Mouse (Mus musculus) limb, embryonic 10.5 days (tissue): ENCODE results near the gene Scrn2. TPM values are rescaled to one million over a fixed set of nuclear protein-coding genes. Genes with fewer than 3 reads are reported as not detected.
A peak's percentile ranks its signal among the peaks of the same experiment; 100 is the strongest.

Experiments
- DNase-seq: peaks from one replicate; pipeline ENCODE4 v3.0.0-alpha.2; 2017; ENCODE audit warnings: low spot score
- H3K27ac ChIP-seq: fragments of 300-500 bp; sonication (generic); 2 replicates; pipeline ENCODE4 v1.5.1; 2016; ENCODE audit warnings: mild to moderate bottlenecking
- H3K27me3 ChIP-seq: fragments of 300-500 bp; sonication (generic); 2 replicates; pipeline ENCODE4 v1.6.1; 2016; ENCODE audit warnings: low read depth, mild to moderate bottlenecking; ENCODE audit not compliant: poor library complexity, severe bottlenecking
- H3K36me3 ChIP-seq: fragments of 300-500 bp; sonication (generic); 2 replicates; pipeline ENCODE4 v1.6.1; 2016; ENCODE audit warnings: mild to moderate bottlenecking, moderate library complexity
- H3K4me1 ChIP-seq: fragments of 300-500 bp; sonication (generic); 2 replicates; pipeline ENCODE4 v1.6.1; 2016
- H3K4me3 ChIP-seq: fragments of 300-500 bp; sonication (generic); 2 replicates; pipeline ENCODE4 v1.5.1; 2016; ENCODE audit warnings: mild to moderate bottlenecking, moderate library complexity
- H3K9me3 ChIP-seq: fragments of 300-500 bp; sonication (generic); replicated peaks from 2 replicates; pipeline ENCODE4 v1.6.1; 2016; ENCODE audit warnings: mild to moderate bottlenecking
- WGBS: fragments of 180-500 bp; shearing (Covaris S2); methylation state at CpG from one replicate; pipeline ENCODE4 v1.1.7; 2016; 5-methylcytosine and 5-hydroxymethylcytosine counted together
- polyA plus RNA-seq: library from polyadenylated mRNA; unstranded; fragments of >200 nt; fragmentation: Nextera tagmentation; extraction: Ambion mirVana; gene quantifications from 2 replicates; pipeline ENCODE4 v1.2.1, GENCODE M21; 2016

The Scrn2 gene
- polyA plus RNA-seq, 1 experiment from 2014 or later = 47.5 TPM

DNA sequence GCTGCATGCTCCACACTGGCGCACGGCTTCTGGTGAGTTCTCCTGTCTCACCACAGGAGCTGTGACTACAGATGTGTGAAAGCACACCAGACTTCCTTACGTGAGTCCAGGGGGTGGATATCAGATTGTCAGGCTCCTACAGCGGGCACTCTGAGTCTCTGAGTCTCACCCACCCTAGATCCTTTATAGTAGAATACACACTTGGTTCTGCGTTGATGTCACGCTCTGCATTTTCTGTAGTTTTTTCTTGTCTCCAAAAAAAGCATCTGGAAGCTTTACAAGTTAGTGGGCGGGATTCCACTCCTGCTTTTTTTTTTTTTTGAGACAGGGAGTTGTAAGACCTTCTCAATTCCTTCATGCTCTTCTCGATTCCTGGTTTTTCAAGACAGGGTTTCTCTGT is 15.2 kb downstream of the Scrn2 start:
- H3K9me3 ChIP-seq = no peaks in the 10 kb centered on the region
- H3K27ac ChIP-seq = no peak overlapping the region
- no peak for DNase-seq
- 95% methylated on average over 8 of the region's 8 CpGs for WGBS
- H3K27me3 ChIP-seq = no peaks in the 10 kb centered on the region
- peaks cover 20% of the 10 kb centered on the region for H3K4me1 ChIP-seq
- H3K4me3 ChIP-seq = no peak overlapping the region
- peaks cover 53% of the 10 kb centered on the region for H3K36me3 ChIP-seq

DNA sequence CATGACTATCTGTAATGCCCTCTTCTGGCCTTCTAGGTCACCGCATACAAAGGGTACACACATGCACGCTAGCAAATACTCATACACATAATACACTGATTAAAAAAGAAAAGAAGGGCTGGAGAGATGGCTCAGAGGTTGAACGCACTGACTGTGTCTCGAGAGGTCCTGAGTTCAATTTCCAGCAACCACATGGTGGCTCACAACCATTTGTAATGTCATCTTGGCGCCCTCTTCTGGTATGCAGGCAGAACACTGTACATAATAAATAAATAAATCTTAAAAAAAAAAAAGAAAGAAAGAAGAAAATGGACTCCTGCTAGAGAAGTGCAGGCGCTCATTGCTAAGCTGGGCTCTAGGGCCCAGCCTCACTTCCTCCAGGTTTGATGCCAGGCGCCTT is 16.1 kb downstream of the Scrn2 start:
- H3K4me1 ChIP-seq = peaks cover 27% of the 10 kb centered on the region
- 81% methylated on average over 7 of the region's 7 CpGs for WGBS
- DNase-seq = no peak

DNA sequence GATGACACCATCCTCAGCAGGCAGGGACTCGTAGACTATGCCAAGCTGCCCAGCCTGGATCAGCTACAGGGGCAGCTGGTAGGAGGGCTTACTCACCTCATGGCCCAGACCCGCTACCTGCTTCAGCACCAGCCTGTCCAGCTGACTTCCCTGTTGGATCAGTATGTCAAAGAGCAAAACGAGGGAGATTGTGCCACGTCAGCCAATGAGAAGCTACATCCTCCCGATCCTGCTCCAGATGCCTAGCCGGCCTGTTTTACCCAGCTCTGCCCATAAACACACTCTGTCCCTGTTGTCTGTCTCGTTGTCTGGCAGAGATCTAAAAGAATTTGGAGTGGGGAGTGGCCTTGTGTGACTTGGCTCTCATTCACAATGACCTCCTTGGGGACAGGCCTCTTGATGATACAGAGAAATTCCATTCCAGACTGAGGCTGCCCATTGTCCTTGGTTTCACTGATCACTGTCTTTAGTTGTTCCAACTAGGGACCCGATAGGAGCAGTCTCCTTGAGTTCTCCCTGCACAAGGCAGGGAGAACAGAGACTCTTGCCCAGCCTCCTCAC is 18.4 kb downstream of the Scrn2 start:
- Histone ChIP-seq H3K36me3 (peaks cover 59% of the 10 kb centered on the region), H3K27me3 (no peaks in the 10 kb centered on the region), H3K4me3 (no peak overlapping the region), H3K27ac (no peak overlapping the region), H3K9me3 (no peaks in the 10 kb centered on the region), H3K4me1 (peaks cover 33% of the 10 kb centered on the region)
- WGBS = 90% methylated on average over 8 of the region's 8 CpGs
- DNase-seq = no peak

More for the DNA sequence above, 16.1 kb downstream of the Scrn2 start:
- no peaks in the 10 kb centered on the region for H3K9me3 ChIP-seq
- H3K36me3 ChIP-seq = peaks cover 53% of the 10 kb centered on the region
- no peak overlapping the region for H3K4me3 ChIP-seq
- no peak overlapping the region for H3K27ac ChIP-seq
- no peaks in the 10 kb centered on the region for H3K27me3 ChIP-seq

DNA sequence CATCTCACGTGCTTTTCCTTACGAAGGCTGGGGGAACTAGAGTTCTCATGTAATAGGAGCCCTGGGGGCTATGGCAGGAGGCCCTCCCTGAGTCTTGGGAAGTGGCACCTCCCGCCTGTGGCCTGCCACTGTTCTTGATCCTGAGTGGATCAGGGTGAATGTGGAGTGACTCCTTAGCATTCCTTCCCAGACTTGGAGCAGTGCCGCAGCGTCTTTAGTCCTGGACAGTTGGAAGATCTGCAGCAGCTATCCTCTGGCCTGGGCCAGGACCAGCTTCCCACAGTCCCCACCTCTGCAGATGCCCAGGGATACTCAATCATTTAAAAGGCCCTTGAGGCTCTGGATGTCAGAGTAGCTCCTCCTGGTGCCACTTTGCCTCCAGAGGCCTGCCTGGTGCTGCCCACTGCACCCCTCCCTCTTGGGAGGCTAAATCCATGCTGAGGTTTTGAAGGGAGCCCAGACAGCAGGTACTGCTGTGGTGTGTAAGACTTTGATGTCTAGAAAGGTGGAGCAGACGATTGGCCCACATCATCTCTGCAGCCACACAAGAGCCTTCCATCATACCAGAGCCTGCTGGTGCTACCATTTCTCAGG is 19.9 kb downstream of the Scrn2 start:
- peaks cover 57% of the 10 kb centered on the region for H3K36me3 ChIP-seq
- H3K27me3 ChIP-seq = no peaks in the 10 kb centered on the region
- 78% methylated on average over 6 of the region's 6 CpGs for WGBS
- DNase-seq = no peak
- peaks cover 33% of the 10 kb centered on the region for H3K4me1 ChIP-seq
- no peaks in the 10 kb centered on the region for H3K9me3 ChIP-seq
- no peak overlapping the region for H3K4me3 ChIP-seq
- H3K27ac ChIP-seq = no peak overlapping the region

DNA sequence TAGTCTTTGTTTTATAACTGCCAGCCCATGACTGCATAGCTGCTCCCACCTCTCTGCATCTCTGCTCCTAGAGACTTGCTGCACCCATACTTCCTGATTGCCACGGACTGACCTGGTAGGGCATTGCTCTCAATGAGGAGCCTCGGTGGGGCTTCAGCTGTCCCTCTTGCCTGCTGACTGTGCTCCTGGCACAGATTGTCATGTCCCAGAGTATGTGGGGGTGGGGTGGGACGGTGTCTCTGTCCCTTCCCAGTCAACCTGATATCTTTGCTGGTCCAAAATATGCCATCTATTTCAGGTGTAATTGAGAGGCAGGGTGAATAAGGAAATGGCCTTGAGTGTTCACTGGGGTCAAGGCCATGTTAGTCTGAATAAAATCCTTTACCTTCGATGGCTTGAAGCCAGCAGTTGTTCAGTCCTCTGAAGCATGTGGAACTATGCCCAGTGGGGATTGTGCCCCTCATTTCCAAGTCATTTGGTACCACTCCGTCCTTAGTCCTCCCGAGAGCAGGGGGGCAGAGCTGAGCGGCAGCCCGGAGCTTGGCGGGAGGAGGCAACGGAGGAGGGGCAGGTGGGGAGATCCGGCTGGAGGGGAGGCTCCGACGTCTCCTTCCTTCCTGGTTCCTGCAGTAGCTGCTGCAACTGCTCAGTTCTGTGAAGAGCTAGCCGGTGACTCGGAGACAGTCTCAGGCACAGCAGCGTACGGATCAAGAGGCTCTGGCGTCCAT is 20.6 kb downstream of the Scrn2 start, which contains the start of gene Osbpl7:
TSS of gene Osbpl7 (plus strand) at position 413 of the 728 bp plus-strand sequence.
- Histone ChIP-seq H3K36me3 (peaks cover 57% of the 10 kb centered on the region), H3K4me1 (peaks cover 33% of the 10 kb centered on the region), H3K27ac (peak within 1 kb of the TSS; percentile 80), H3K27me3 (no peaks in the 10 kb centered on the region), H3K4me3 (peak within 1 kb of the TSS; percentile 77), H3K9me3 (no peaks in the 10 kb centered on the region)
- peak; percentile 77 for DNase-seq
- WGBS = 8% methylated on average over 18 of the region's 18 CpGs

DNA sequence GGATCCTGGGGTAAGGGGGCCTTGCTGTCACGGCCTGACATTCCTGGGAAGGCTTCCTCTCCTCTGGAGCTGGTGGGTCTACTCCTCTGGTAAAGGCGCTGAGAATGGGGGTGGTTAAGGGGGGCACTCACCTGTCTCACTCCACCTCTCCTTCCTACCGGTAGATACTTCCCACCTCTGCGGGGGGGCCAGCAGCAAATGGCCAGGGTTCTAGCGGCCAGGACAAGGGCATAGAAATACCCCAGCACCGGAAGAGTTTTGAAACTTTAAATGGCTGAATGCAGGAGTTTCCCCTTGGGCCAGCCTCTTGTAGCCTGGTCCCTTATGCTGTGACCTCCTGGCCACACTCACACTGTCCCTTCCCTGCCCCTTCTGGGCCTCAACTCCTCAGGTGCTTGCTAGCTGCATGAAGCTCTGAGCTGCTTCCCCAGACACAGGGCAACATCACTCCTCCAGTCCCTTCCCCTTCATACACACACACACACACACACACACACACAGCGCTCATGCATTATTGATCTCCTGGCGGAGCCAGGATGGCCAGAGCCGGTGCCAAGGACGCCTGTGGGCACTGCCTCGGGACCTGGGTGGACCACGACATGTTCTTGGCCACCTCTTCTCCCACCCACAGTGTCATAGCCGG is 21.3 kb downstream of the Scrn2 start:
- WGBS = 34% methylated on average over 13 of the region's 13 CpGs
- Histone ChIP-seq H3K4me3 (peak overlapping the region; percentile 77), H3K27me3 (no peaks in the 10 kb centered on the region), H3K4me1 (peaks cover 33% of the 10 kb centered on the region), H3K9me3 (no peaks in the 10 kb centered on the region), H3K27ac (peak overlapping the region; percentile 80), H3K36me3 (peaks cover 59% of the 10 kb centered on the region)
- no peak for DNase-seq

DNA sequence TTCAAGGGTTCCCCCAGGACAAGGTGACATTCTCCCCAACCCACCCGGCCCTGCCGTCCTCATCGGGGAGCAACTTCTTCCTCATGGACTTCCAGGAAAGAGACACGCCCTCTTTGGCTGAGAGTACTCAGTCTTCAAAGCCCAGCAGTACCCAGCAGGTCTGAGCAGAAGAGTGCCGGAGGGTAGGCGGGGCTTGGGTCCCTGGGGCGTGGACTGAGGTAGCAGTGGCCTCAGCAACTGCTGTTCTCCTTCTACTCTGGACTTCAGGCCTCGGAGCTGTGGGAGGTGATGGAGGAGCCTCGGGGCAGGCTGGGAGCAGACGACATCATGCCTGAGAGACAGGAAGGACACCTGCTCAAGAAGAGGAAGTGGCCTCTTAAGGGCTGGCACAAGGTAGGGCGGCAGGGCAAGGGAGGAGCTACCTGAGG is 22.5 kb downstream of the Scrn2 start:
- Histone ChIP-seq H3K27me3 (no peaks in the 10 kb centered on the region), H3K27ac (no peak overlapping the region), H3K36me3 (peaks cover 62% of the 10 kb centered on the region), H3K4me1 (peaks cover 33% of the 10 kb centered on the region), H3K9me3 (no peaks in the 10 kb centered on the region), H3K4me3 (peak overlapping the region; percentile 77)
- DNase-seq = no peak
- WGBS = 24% methylated on average over 11 of the region's 11 CpGs

DNA sequence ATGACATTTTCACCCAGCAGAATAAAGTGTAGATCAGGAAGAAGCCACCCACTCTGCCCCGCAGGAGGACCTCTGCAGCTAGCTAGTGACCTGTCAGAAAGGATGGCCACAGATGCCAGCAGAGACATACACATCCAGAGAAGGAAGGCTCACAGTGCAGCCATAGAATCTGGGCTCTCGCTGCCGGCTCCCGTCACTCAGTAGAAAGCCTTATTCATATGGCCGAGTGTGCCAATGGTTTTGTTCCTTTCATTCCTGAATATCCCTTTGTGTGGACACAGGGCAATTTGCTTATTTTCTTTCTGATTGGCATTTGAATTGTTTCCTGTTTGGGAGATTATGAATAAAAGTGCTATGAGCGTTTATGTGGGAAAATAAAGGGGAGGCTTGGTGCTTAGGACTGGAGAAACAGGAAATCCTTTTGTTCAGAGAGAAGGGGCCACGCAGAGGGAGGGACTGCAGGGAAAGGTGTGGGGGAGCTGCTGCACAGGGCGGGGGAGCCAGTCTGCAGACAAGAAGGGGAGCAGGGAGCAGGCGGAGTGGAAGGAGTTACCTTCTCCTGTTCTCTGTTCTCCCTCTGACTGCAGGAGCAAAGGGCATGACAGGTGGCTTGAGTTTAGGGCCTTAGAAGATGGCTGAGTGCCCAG is 33.7 kb downstream of the Scrn2 start:
- WGBS = 75% methylated on average over 9 of the region's 9 CpGs
- no peak for DNase-seq
- Histone ChIP-seq H3K9me3 (no peaks in the 10 kb centered on the region), H3K4me1 (peaks cover 4% of the 10 kb centered on the region; the same call in 1 of the 2 replicates), H3K27ac (no peak overlapping the region), H3K27me3 (no peaks in the 10 kb centered on the region), H3K4me3 (no peak overlapping the region), H3K36me3 (peaks cover 61% of the 10 kb centered on the region)

DNA sequence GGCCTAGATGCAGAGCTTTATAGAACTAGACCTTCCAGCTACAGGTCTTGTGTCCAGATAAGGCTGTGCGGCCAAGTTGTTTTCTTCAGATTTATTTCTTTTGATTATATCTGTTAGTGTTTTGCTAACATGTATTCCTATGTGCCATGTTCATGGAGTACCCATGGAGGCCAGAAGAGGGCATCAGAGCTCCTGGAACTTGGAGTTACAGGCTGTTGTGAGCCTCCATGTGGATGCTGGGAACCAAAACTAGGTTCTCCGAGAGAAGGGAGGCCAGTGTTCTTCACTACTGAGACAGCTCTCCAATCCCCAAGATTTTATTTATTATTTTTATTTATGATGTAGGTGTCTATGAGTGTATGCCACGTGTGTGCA is 34.2 kb downstream of the Scrn2 start:
- peaks cover 4% of the 10 kb centered on the region; the same call in 1 of the 2 replicates for H3K4me1 ChIP-seq
- H3K27ac ChIP-seq = no peak overlapping the region
- no peaks in the 10 kb centered on the region for H3K27me3 ChIP-seq
- H3K36me3 ChIP-seq = peaks cover 57% of the 10 kb centered on the region
- no peaks in the 10 kb centered on the region for H3K9me3 ChIP-seq
- no peak overlapping the region for H3K4me3 ChIP-seq
- DNase-seq = no peak
- 92% methylated on average over 3 of the region's 3 CpGs for WGBS

DNA sequence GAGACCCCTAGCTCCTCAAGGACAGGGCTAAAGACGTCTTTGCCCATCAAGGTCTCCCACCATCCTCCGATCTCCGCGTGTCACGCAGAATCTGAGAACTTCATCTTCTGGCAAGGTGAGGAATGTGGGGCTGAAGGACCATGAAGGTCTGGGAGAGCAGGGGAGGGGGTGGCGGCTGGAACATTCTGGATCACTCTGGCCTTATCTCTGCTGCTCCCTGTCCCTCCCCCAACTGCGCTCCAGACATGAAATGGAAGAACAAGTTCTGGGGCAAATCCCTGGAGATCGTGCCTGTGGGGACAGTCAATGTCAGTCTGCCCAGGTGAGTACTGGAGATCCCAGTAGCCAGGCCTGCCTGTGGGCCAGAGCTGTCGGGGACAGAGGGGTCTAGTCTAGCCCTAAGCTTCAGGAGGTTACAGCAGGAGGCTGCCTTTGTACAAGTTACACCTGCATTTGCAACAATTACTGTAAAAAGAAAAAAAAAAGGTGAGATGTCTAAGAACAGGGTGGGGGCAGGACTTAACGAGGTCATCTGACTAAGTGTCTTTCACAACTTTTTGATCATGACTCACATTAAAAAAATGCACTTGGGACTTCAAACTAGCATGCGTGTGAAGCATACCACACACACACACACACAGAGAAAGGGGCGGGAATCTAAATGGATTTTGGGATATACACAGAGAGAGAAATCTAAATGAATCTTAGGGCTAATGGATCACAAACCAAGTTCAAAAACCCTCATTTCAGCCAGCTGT is 36.0 kb downstream of the Scrn2 start:
- peaks cover 4% of the 10 kb centered on the region; the same call in 1 of the 2 replicates for H3K4me1 ChIP-seq
- no peak overlapping the region for H3K4me3 ChIP-seq
- H3K27ac ChIP-seq = no peak overlapping the region
- H3K27me3 ChIP-seq = no peaks in the 10 kb centered on the region
- H3K36me3 ChIP-seq = peaks cover 39% of the 10 kb centered on the region
- H3K9me3 ChIP-seq = no peaks in the 10 kb centered on the region
- no peak for DNase-seq
- 89% methylated on average over 12 of the region's 12 CpGs for WGBS

DNA sequence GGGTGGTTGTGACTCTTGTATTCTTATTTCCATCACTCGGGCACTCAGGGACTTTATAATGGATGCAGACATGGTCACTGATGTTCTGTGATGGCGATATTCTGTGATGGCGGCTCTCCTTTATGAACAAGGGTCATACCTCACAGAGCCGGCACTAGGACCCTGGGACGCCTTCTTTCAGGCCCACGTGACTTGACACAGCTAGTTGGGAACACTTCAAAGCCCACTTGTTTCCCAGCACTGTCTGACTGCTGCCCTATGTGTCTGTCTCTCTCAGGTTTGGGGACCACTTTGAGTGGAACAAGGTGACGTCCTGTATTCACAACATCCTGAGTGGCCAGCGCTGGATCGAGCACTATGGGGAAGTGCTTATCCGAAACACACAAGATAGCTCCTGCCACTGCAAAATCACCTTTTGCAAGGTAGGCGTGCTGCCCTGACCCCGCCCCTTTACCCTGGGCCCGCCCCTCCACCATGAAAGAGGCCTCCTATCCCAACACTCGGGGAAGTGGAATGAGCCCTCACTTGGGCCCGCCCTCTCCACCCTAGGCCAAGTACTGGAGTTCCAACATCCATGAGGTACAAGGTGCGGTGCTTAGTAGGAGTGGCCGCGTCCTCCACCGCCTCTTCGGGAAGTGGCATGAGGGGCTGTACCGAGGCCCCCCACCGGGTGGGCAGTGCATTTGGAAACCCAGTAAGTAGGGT is 37.1 kb downstream of the Scrn2 start:
- H3K4me3 ChIP-seq = no peak overlapping the region; the same call in 1 of the 2 replicates
- WGBS = 44% methylated on average over 22 of the region's 22 CpGs
- DNase-seq = no peak
- peaks cover 28% of the 10 kb centered on the region for H3K36me3 ChIP-seq
- H3K27ac ChIP-seq = no peak overlapping the region
- no peaks in the 10 kb centered on the region for H3K27me3 ChIP-seq
- H3K4me1 ChIP-seq = peaks cover 4% of the 10 kb centered on the region; the same call in 1 of the 2 replicates
- H3K9me3 ChIP-seq = no peaks in the 10 kb centered on the region
